Mouse (Mus musculus) ovary, adult 18-20 months (tissue): ENCODE data around the gene Shroom3.
A peak's percentile ranks its signal among the peaks of the same experiment; 100 is the strongest.

Source experiments
- DNase-seq: peaks from one replicate; pipeline ENCODE4 v3.0.0; 2022; ENCODE audit warnings: low spot score, mixed read lengths

Shroom3 gene

GRCm38 (mm10) chr5:93005815-93006341, 322.6 kb downstream of the Shroom3 start:
- DNase-seq = peak; percentile 38

- no peak for DNase-seq
These were observed 325.0 kb downstream of the Shroom3 start for GRCm38 (mm10) chr5:93008256-93008655.
